Mouse (Mus musculus) midbrain, embryonic 14.5 days (tissue): Measurements from ENCODE around the gene Rasgef1c. TPM values are rescaled to one million over a fixed set of nuclear protein-coding genes. Genes with fewer than 3 reads are reported as not detected.

Experiments used
- ATAC-seq: fragments of 200-750 bp; cut with Nextera tagmentation; 2 replicates; pipeline ENCODE4 v1.8.0; 2017; ENCODE audit warnings: moderate number of reproducible peaks, moderate library complexity; ENCODE audit not compliant: low FRiP score, low TSS enrichment
- DNase-seq: peaks from one replicate; pipeline ENCODE4 v3.0.0-alpha.2; 2015
- H3K27ac ChIP-seq: fragments of 300-500 bp; sonication (generic); replicated peaks from 2 replicates; pipeline ENCODE4 v1.5.1; 2014; ENCODE audit warnings: mild to moderate bottlenecking, low read depth, low read length, moderate library complexity
- H3K27me3 ChIP-seq: fragments of 300-500 bp; sonication (generic); 2 replicates; pipeline ENCODE4 v1.6.1; 2014; ENCODE audit warnings: low read length, control low read depth, mixed read lengths; ENCODE audit not compliant: control insufficient read depth, insufficient read depth
- H3K36me3 ChIP-seq: fragments of 300-500 bp; sonication (generic); 2 replicates; pipeline ENCODE4 v1.6.1; 2014; ENCODE audit warnings: low read length, control low read depth; ENCODE audit not compliant: control insufficient read depth, insufficient read depth
- H3K4me1 ChIP-seq: fragments of 300-500 bp; sonication (generic); 2 replicates; pipeline ENCODE4 v1.6.1; 2014; ENCODE audit warnings: mild to moderate bottlenecking, antibody characterized with exemption, low read length, control low read depth; ENCODE audit not compliant: control insufficient read depth, insufficient read depth
- H3K4me2 ChIP-seq: fragments of 300-500 bp; sonication (generic); 2 replicates; pipeline ENCODE4 v1.6.1; 2014; ENCODE audit warnings: mild to moderate bottlenecking, low read length, moderate library complexity
- H3K4me3 ChIP-seq: fragments of 300-500 bp; sonication (generic); replicated peaks from 2 replicates; pipeline ENCODE4 v1.5.1; 2014; ENCODE audit warnings: low read depth, low read length
- H3K9ac ChIP-seq: fragments of 300-500 bp; sonication (generic); replicated peaks from 2 replicates; pipeline ENCODE4 v1.6.1; 2014; ENCODE audit warnings: mild to moderate bottlenecking, low read length, moderate library complexity
- H3K9me3 ChIP-seq: fragments of 300-500 bp; sonication (generic); 2 replicates; pipeline ENCODE4 v1.6.1; 2016; ENCODE audit warnings: low read length, control low read depth, mixed read lengths; ENCODE audit not compliant: control insufficient read depth
- WGBS: fragments of 180-500 bp; shearing (Covaris S2); extraction: QIAGEN DNeasy Blood & Tissue Kit; methylation state at CpG from one replicate; pipeline ENCODE4 v1.1.7; 2014; 5-methylcytosine and 5-hydroxymethylcytosine counted together
- polyA plus RNA-seq: library from polyadenylated mRNA; unstranded; fragments of >200 nt; fragmentation: Nextera tagmentation; extraction: Ambion mirVana; gene quantifications from 2 replicates; pipeline ENCODE4 v1.2.1, GENCODE M21; 2014

Gene Rasgef1c
- polyA plus RNA-seq, 1 experiment from 2014 or later = 24.9 TPM

GRCm38 (mm10) chr11:49900962-49901658, 525 bp upstream of the Rasgef1c start:
- ATAC-seq (peak; percentile 29; the same call in 1 of the 2 replicates), DNase-seq (no peak)
- Histone ChIP-seq H3K27ac (no peak overlapping the region), H3K4me3 (peak overlapping the region; percentile 61), H3K4me1 (no peaks in the 10 kb centered on the region; the same call in 1 of the 2 replicates), H3K9me3 (peaks cover 7% of the 10 kb centered on the region; the same call in 1 of the 2 replicates), H3K4me2 (peak overlapping the region; percentile 94), H3K36me3 (no peaks in the 10 kb centered on the region), H3K27me3 (peaks cover 16% of the 10 kb centered on the region), H3K9ac (peak overlapping the region; percentile 88; the same call in 1 of the 2 replicates)
- 25% methylated on average over 15 of the region's 15 CpGs for WGBS

- Histone ChIP-seq H3K9ac (no peak overlapping the region), H3K4me1 (no peaks in the 10 kb centered on the region; the same call in 1 of the 2 replicates), H3K36me3 (no peaks in the 10 kb centered on the region), H3K27ac (no peak overlapping the region), H3K9me3 (no peaks in the 10 kb centered on the region), H3K4me2 (no peak overlapping the region), H3K4me3 (no peak overlapping the region), H3K27me3 (peaks cover 16% of the 10 kb centered on the region)
- WGBS = 10% methylated on average over 7 of the region's 7 CpGs
- ATAC-seq = no peak
- peak; percentile 79 for DNase-seq
Measured at GRCm38 (mm10) chr11:49903333-49903732, 1.7 kb downstream of the Rasgef1c start.

GRCm38 (mm10) chr11:49918521-49919180, 17.0 kb downstream of the Rasgef1c start:
- ATAC-seq (no peak), DNase-seq (peak; percentile 36)
- peak overlapping the region; percentile 4; the same call in 1 of the 2 replicates for H3K4me2 ChIP-seq
- H3K36me3 ChIP-seq = no peaks in the 10 kb centered on the region
- no peaks in the 10 kb centered on the region for H3K27me3 ChIP-seq
- 54% methylated on average over 15 of the region's 15 CpGs for WGBS
- no peak overlapping the region for H3K4me3 ChIP-seq
- H3K9ac ChIP-seq = no peak overlapping the region
- H3K4me1 ChIP-seq = peaks cover 7% of the 10 kb centered on the region; the same call in 1 of the 2 replicates
- no peak overlapping the region for H3K27ac ChIP-seq
- no peaks in the 10 kb centered on the region for H3K9me3 ChIP-seq

GRCm38 (mm10) chr11:49919304-49919703, 17.7 kb downstream of the Rasgef1c start:
- Histone ChIP-seq H3K9me3 (no peaks in the 10 kb centered on the region), H3K9ac (no peak overlapping the region), H3K4me2 (no peak overlapping the region), H3K4me3 (no peak overlapping the region), H3K27ac (no peak overlapping the region), H3K4me1 (peaks cover 7% of the 10 kb centered on the region; the same call in 1 of the 2 replicates), H3K36me3 (no peaks in the 10 kb centered on the region), H3K27me3 (no peaks in the 10 kb centered on the region)
- no peak for DNase-seq
- WGBS = 88% methylated on average over 6 of the region's 6 CpGs
- ATAC-seq = no peak

- 92% methylated on average over 9 of the region's 9 CpGs for WGBS
- H3K4me1 ChIP-seq = peaks cover 14% of the 10 kb centered on the region
- H3K27ac ChIP-seq = no peak overlapping the region
- DNase-seq (no peak), ATAC-seq (no peak)
- H3K9me3 ChIP-seq = no peaks in the 10 kb centered on the region
- H3K9ac ChIP-seq = no peak overlapping the region
- H3K4me2 ChIP-seq = no peak overlapping the region
- no peaks in the 10 kb centered on the region for H3K36me3 ChIP-seq
- H3K4me3 ChIP-seq = no peak overlapping the region
- no peaks in the 10 kb centered on the region for H3K27me3 ChIP-seq
Measured at GRCm38 (mm10) chr11:49923539-49923938, 21.9 kb downstream of the Rasgef1c start.

GRCm38 (mm10) chr11:49926183-49926582, 24.5 kb downstream of the Rasgef1c start:
- no peaks in the 10 kb centered on the region for H3K9me3 ChIP-seq

GRCm38 (mm10) chr11:49927169-49927568, 25.5 kb downstream of the Rasgef1c start:
- Histone ChIP-seq H3K4me2 (no peak overlapping the region), H3K4me3 (no peak overlapping the region), H3K27me3 (no peaks in the 10 kb centered on the region), H3K27ac (peak overlapping the region; percentile 45), H3K4me1 (peaks cover 18% of the 10 kb centered on the region), H3K9ac (no peak overlapping the region), H3K9me3 (no peaks in the 10 kb centered on the region), H3K36me3 (no peaks in the 10 kb centered on the region)
- peak; percentile 66; the same call in 1 of the 2 replicates for ATAC-seq
- peak; percentile 66 for DNase-seq
- 44% methylated on average over 4 of the region's 4 CpGs for WGBS

More at GRCm38 (mm10) chr11:49926183-49926582, 24.5 kb downstream of the Rasgef1c start:
- Histone ChIP-seq H3K4me1 (peaks cover 9% of the 10 kb centered on the region), H3K27ac (no peak overlapping the region), H3K9ac (no peak overlapping the region), H3K27me3 (no peaks in the 10 kb centered on the region), H3K4me2 (no peak overlapping the region), H3K36me3 (no peaks in the 10 kb centered on the region), H3K4me3 (no peak overlapping the region)
- 78% methylated on average over 7 of the region's 7 CpGs for WGBS
- DNase-seq = no peak
- ATAC-seq = no peak

- Histone ChIP-seq H3K4me2 (no peak overlapping the region), H3K27me3 (no peaks in the 10 kb centered on the region), H3K9ac (no peak overlapping the region), H3K9me3 (no peaks in the 10 kb centered on the region), H3K4me3 (no peak overlapping the region), H3K27ac (peak overlapping the region; percentile 45; the same call in 1 of the 2 replicates), H3K4me1 (peaks cover 22% of the 10 kb centered on the region), H3K36me3 (no peaks in the 10 kb centered on the region)
- 72% methylated on average over 6 of the region's 6 CpGs for WGBS
- DNase-seq (no peak), ATAC-seq (no peak)
Measured at GRCm38 (mm10) chr11:49927670-49928069, 26.0 kb downstream of the Rasgef1c start.
